Mouse (Mus musculus): ENCODE data around the gene Tnnc1. TPM values are rescaled to one million over a fixed set of nuclear protein-coding genes. Genes with fewer than 3 reads are reported as not detected.

Tnnc1 gene
- polyA plus RNA-seq, 1 experiment from 2014 or later: 19.5 TPM

DNA sequence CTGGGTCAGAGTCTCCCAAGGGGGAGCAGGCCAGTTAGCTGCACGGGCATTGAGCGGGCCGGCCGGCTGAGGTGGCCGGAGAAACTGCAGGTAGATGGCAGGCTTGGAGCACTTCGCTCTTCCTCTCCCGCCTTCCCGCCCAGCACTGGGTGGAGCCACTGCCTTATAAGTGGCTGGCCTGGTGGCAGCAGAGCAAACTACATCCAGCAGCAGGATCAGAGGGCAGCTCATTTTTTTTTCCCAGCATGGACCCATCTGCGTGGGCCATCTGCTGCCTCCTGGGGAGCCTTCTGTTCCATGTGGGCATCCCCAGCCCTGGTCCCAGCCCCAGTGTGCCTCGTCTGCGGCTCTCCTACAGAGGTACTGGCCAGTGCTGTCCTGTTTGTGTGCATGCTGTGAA, 9.6 kb downstream of the Tnnc1 start, which contains the start of gene Sema3g:
Gene Sema3g (plus strand): TSS at position 195 of the 400 bp plus-strand sequence.
- H3K4me2 ChIP-seq: peak within 1 kb of the TSS; percentile 47
- H3K9ac ChIP-seq: 0 out of 2 replicates have a peak within 1 kb of the TSS, but pooled peaks have one; percentile 9
- no peaks in the 10 kb centered on the region for H3K27me3 ChIP-seq
- no peaks in the 10 kb centered on the region for H3K9me3 ChIP-seq (replicated peaks)
- H3K4me1 ChIP-seq: peaks cover 14% of the 10 kb centered on the region
- no peaks in the 10 kb centered on the region for H3K36me3 ChIP-seq
- H3K4me3 ChIP-seq (replicated peaks): peak within 1 kb of the TSS; percentile 21
- WGBS: 8% methylated on average over 11 of the region's 11 CpGs
- peak within 1 kb of the TSS; percentile 15; the same call in 1 of the 2 replicates for H3K27ac ChIP-seq
- peak; percentile 72 for ATAC-seq (replicated peaks; ENCODE audit: low FRiP score)

DNA sequence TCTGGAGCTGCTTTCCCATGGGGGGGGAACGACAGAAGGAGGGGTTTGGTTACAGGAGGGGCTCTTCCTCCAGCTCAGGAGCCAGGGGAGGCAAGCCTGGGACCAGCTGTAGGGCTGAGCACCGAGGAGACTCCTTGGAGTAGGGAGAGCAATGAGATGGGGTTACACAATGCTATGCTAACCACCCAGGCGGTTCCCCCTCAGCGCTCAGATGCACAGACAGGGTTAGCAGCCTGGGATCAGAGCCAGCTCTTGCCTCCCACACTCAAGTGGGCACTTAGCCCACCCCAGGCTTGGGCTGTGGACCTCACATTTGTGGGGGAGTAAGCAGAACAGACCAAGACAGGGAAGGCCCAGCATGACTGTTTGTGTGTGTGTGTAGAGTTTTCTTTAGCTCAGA, 18.9 kb downstream of the Tnnc1 start:
- WGBS: 20% methylated on average over 4 of the region's 4 CpGs
- Histone ChIP-seq H3K4me2 (no peak overlapping the region), H3K36me3 (no peaks in the 10 kb centered on the region), H3K9ac (no peak overlapping the region), H3K27me3 (no peaks in the 10 kb centered on the region), H3K9me3 (replicated peaks) (no peaks in the 10 kb centered on the region), H3K4me1 (peaks cover 69% of the 10 kb centered on the region), H3K4me3 (replicated peaks) (no peak overlapping the region), H3K27ac (peak overlapping the region; percentile 89)
- ATAC-seq (replicated peaks; ENCODE audit: low FRiP score): peak; percentile 94

- Histone ChIP-seq H3K27ac (peak overlapping the region; percentile 89), H3K4me3 (replicated peaks) (no peak overlapping the region), H3K36me3 (no peaks in the 10 kb centered on the region), H3K4me2 (no peak overlapping the region), H3K9me3 (replicated peaks) (no peaks in the 10 kb centered on the region), H3K4me1 (peaks cover 76% of the 10 kb centered on the region), H3K27me3 (no peaks in the 10 kb centered on the region), H3K9ac (no peak overlapping the region)
- WGBS: 62% methylated on average over 6 of the region's 6 CpGs
- no peak for ATAC-seq (replicated peaks; ENCODE audit: low FRiP score)
These were observed 20.1 kb downstream of the Tnnc1 start for GRCm38 (mm10) chr14:31228234-31228633.

GRCm38 (mm10) chr14:31230442-31230841, 22.3 kb downstream of the Tnnc1 start:
- Histone ChIP-seq H3K4me1 (peaks cover 78% of the 10 kb centered on the region), H3K4me2 (no peak overlapping the region), H3K9me3 (replicated peaks) (no peaks in the 10 kb centered on the region), H3K36me3 (no peaks in the 10 kb centered on the region), H3K9ac (no peak overlapping the region), H3K27ac (peak overlapping the region; percentile 60), H3K27me3 (no peaks in the 10 kb centered on the region), H3K4me3 (replicated peaks) (no peak overlapping the region)
- no peak for ATAC-seq (replicated peaks; ENCODE audit: low FRiP score)
- WGBS: 51% methylated on average over 8 of the region's 8 CpGs

DNA sequence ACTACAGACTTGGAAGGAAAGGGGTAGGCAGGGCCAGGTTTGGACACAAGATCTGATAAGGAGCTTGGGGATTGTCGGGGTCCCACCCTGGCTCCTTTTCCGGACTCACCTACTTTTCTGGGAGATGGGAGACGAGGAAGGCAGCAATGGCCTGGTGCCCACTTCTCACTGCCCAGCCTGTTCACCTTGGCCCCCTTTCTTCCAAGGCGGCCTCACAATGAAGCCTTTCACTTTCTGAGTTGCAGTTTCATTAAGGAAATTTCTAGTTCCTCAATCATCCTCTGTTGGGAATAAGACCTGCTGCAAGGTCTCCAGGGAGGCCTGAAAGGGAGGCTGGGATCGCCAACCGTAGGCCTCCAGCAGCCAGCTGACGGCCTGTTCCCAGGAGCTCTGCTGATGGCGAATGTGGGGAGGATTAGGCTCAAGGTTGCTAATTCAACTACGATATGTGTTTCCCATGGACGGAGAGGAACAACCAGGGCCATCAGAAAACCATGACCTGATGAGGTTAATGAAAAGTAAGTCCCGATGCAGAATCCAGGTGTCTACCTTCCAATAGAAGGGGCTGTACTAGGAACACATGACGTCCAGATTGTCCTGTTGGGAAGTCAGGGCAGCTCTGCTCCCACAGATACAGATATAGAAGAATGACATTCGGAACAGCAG, 24.4 kb downstream of the Tnnc1 start:
- Histone ChIP-seq H3K4me1 (peaks cover 60% of the 10 kb centered on the region), H3K27me3 (no peaks in the 10 kb centered on the region), H3K36me3 (no peaks in the 10 kb centered on the region), H3K4me2 (no peak overlapping the region), H3K4me3 (replicated peaks) (no peak overlapping the region), H3K27ac (peak overlapping the region; percentile 60; the same call in 1 of the 2 replicates), H3K9ac (no peak overlapping the region), H3K9me3 (replicated peaks) (no peaks in the 10 kb centered on the region)
- ATAC-seq (replicated peaks; ENCODE audit: low FRiP score): no peak
- WGBS: 75% methylated on average over 13 of the region's 13 CpGs

DNA sequence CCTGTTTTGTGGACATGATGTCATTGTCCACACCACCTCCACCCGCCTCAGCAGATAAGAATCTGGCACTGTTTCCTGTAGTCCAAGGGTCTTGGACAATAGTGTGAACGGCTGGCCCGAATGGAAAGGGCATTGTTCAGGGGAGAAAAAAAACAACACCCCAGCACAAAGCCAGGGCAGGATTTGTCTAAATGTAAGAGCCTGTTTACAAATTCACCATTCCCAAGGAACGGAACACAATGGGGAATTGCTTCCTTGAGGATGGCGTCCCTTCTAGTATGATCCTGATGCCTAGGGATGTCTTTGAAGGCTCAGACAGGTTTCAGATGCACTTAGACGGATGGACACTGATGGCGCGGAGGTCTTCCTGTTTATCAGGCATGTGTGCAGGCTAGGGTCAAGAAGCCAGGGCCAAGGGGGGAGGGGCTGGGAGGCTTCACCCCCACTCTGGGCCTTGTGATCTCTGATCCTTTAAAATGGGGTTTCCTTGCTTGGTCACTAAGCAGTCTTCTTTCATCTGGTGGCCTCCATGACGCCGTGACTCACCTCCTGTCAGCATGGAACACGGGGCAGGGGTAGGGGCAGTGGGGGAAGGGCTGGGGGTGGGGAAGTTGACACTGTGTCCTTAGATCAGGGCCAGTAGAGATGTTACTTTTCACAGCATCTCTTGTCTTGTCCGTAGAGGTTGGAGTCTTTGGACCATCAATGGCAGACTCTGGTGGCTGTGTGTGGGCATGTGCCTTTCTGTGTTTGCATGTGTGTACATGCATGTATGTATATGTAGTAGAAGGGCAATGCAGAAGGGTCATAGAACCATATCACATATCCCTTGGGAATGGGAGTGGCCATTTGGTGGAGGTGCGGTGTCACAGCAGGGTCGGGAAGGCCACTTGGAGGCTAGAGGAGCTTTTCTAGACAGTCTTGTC, 25.2 kb downstream of the Tnnc1 start:
- ATAC-seq (replicated peaks; ENCODE audit: low FRiP score): 0 out of 2 replicates have a peak, but pooled peaks have one; percentile 20
- Histone ChIP-seq H3K36me3 (no peaks in the 10 kb centered on the region), H3K9me3 (replicated peaks) (no peaks in the 10 kb centered on the region), H3K9ac (no peak overlapping the region), H3K27ac (peak overlapping the region; percentile 64), H3K4me2 (no peak overlapping the region), H3K4me1 (peaks cover 52% of the 10 kb centered on the region), H3K27me3 (no peaks in the 10 kb centered on the region), H3K4me3 (replicated peaks) (no peak overlapping the region)
- WGBS: 69% methylated on average over 14 of the region's 14 CpGs

GRCm38 (mm10) chr14:31233996-31234591, 26.0 kb downstream of the Tnnc1 start:
- H3K36me3 ChIP-seq: 0 out of 2 replicates have a peak, but pooled peaks cover 6% of the 10 kb centered on the region
- H3K27me3 ChIP-seq: no peaks in the 10 kb centered on the region
- no peak overlapping the region for H3K9ac ChIP-seq
- H3K4me2 ChIP-seq: no peak overlapping the region
- H3K9me3 ChIP-seq (replicated peaks): no peaks in the 10 kb centered on the region
- 0 out of 2 replicates have a peak, but pooled peaks have one; percentile 30 for ATAC-seq (replicated peaks; ENCODE audit: low FRiP score)
- no peak overlapping the region for H3K4me3 ChIP-seq (replicated peaks)
- H3K4me1 ChIP-seq: peaks cover 45% of the 10 kb centered on the region
- 21% methylated on average over 11 of the region's 11 CpGs for WGBS
- peak overlapping the region; percentile 64 for H3K27ac ChIP-seq

DNA sequence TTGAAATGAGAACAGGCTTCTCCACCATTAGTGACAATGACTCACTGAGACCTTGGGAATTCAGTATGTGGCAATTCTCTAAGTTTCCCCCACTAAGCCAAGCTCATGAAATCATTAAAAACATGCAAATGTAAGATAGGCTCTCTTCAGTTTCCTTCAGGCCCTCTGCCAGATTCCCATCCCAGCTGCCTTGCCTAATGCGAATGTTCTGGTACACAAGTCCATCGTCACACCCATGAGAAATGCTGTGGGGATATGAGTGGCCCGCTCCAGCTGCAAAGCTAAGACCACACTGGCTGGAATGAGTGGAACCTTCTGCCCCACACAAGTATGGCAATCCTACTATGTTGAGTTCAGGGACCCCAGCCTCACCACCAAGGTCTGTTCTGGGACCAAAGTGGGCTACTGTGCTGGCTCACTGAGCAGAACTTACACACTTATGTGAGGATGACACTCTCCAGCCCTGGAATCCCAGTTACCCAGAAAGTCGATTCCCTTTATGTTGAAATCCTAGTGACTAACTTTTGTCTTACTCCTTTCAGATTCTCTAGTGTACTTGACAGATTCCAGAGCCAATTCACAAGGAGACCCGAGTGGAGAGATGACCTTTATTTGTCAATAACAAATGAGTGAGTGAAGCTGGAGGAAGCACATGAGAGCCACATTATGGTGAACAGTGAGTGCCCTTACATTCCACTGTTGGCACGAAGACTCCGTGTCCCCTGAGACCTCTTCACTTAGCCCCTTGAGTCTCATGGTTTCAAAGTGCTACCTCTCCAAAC, 29.2 kb downstream of the Tnnc1 start:
- WGBS: 85% methylated on average over 7 of the region's 7 CpGs
- Histone ChIP-seq H3K27ac (no peak overlapping the region), H3K4me2 (no peak overlapping the region), H3K9me3 (replicated peaks) (no peaks in the 10 kb centered on the region), H3K27me3 (no peaks in the 10 kb centered on the region), H3K4me3 (replicated peaks) (no peak overlapping the region), H3K9ac (no peak overlapping the region), H3K4me1 (peaks cover 14% of the 10 kb centered on the region), H3K36me3 (0 out of 2 replicates have a peak, but pooled peaks cover 6% of the 10 kb centered on the region)
- no peak for ATAC-seq (replicated peaks; ENCODE audit: low FRiP score)

DNA sequence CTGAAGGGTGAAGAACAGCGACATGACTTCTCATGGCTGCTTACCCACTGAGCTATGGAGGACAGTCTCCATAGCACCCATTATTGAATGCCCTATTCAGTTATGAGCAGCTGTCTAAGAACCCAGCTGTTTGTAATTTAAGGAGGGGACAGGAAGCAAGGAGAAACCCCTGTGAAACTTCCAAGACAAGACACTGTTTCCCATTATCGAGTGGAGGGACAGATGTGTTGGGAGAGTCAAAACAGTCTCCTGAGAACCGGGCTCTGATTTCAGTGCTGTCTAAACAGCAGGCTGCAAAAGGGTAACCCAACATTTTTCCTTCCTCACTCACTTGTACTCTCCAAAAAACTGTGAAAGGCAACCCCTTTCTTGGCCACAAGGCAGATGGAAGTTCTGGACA, 32.4 kb downstream of the Tnnc1 start:
- H3K4me3 ChIP-seq (replicated peaks): no peak overlapping the region
- no peak overlapping the region for H3K27ac ChIP-seq
- no peak for ATAC-seq (replicated peaks; ENCODE audit: low FRiP score)
- H3K4me2 ChIP-seq: no peak overlapping the region
- WGBS: 63% methylated on average over 3 of the region's 3 CpGs
- 0 out of 2 replicates have a peak, but pooled peaks cover 6% of the 10 kb centered on the region for H3K36me3 ChIP-seq
- no peak overlapping the region for H3K9ac ChIP-seq
- no peaks in the 10 kb centered on the region for H3K27me3 ChIP-seq
- no peaks in the 10 kb centered on the region for H3K4me1 ChIP-seq
- no peaks in the 10 kb centered on the region for H3K9me3 ChIP-seq (replicated peaks)

- Histone ChIP-seq H3K9me3 (replicated peaks) (no peaks in the 10 kb centered on the region), H3K4me3 (replicated peaks) (no peak overlapping the region), H3K36me3 (no peaks in the 10 kb centered on the region), H3K27ac (no peak overlapping the region), H3K27me3 (no peaks in the 10 kb centered on the region), H3K4me2 (no peak overlapping the region), H3K9ac (no peak overlapping the region), H3K4me1 (peaks cover under 1% of the 10 kb centered on the region; the same call in 1 of the 2 replicates)
- no peak for ATAC-seq (replicated peaks; ENCODE audit: low FRiP score)
- WGBS: 86% methylated on average over 1 of the region's 1 CpGs
These were observed 36.7 kb downstream of the Tnnc1 start for GRCm38 (mm10) chr14:31244777-31245176.

DNA sequence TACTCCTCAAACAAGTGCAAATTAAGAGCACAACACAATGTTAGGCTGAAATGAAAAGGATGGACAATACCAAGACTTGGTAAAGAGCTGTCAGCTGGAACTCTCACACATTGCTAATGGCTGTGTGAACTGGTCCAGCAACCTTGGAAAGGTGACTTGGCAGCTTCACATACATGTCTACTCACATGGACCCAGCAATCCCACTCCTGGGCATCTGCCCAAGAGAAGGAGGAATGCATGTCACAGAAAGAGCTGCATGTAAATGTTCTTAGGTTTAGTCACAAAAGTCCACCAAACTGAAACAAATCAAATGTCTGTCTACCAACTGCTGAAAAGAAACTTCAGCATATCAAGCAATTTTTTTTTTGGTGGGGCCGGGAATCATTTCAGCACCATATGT, 37.8 kb downstream of the Tnnc1 start:
- no peak overlapping the region for H3K9ac ChIP-seq
- 90% methylated on average over 1 of the region's 1 CpGs for WGBS
- H3K4me3 ChIP-seq (replicated peaks): no peak overlapping the region
- no peaks in the 10 kb centered on the region for H3K9me3 ChIP-seq (replicated peaks)
- H3K27ac ChIP-seq: no peak overlapping the region
- H3K4me2 ChIP-seq: no peak overlapping the region
- ATAC-seq (replicated peaks; ENCODE audit: low FRiP score): no peak
- H3K27me3 ChIP-seq: no peaks in the 10 kb centered on the region
- H3K4me1 ChIP-seq: peaks cover 8% of the 10 kb centered on the region
- no peaks in the 10 kb centered on the region for H3K36me3 ChIP-seq

All from kidney, embryonic 15.5 days (tissue).